24 mouse cellular contexts compared by ENCODE assay signal in the genomic region with DNA sequence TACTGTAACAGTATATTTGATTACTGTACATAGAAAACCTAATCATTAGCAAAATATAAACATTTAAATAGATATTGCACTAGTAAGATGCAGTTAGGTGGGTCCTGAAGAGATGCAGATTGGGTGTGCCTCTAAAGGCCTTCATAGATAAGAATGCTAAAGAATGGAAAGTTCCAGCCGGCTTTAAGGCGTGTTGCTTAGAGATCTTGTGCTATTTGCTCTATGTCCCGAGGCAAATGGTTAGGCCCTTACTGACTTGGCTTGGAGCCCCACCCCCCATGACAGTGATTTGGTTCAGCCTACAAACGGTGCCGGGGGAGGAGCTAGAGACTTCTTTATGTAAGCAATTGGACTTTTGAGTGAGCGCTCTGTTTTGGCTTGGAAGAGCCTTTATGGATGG. TPM values are rescaled to one million over a fixed set of nuclear protein-coding genes. Genes with fewer than 3 reads are reported as not detected.
A peak's percentile ranks its signal among the peaks of the same experiment; 100 is the strongest.
DNase-seq lines count a peak whose midpoint lies in the region; ATAC-seq and TF ChIP-seq lines count a peak whose summit lies in the region.
"Had no signal": no experiment of that assay in that cellular context is flagged by ENCODE, and none has a peak within 500 bp of the region (broad histone marks: within the 10 kb centered on the region; RNA-seq: fewer than 3 reads in every experiment).

No protein-coding gene starts in this region.

- H3K27ac ChIP-seq in ES-Bruce4 (ENCODE audit: insufficient read depth, low read length) (peak overlapping the region; percentile 93), ES-E14 (ENCODE audit: insufficient read depth, low read depth, low read length, poor library complexity, severe bottlenecking) (peak overlapping the region; percentile 57; the same call in 1 of the 2 replicates)
- peak overlapping the region; percentile 52 for H3K27ac ChIP-seq in liver, embryonic 16.5 days (ENCODE audit: low read length)
- H3K27ac ChIP-seq in forebrain, embryonic 12.5 days, result no peak overlapping the region
- H3K27ac ChIP-seq: embryonic facial prominence, embryonic 10.5 days; limb, embryonic 12.5 days; midbrain, embryonic 12.5 days had no signal

- no peaks in the 10 kb centered on the region for H3K27me3 ChIP-seq in ES-Bruce4 (ENCODE audit: control insufficient read depth, insufficient read depth, low read length, poor library complexity, severe bottlenecking)
- no peaks in the 10 kb centered on the region for H3K27me3 ChIP-seq in liver, embryonic 16.5 days (ENCODE audit: control insufficient read depth, insufficient read depth, low read depth, low read length)
- H3K27me3 ChIP-seq in forebrain, embryonic 12.5 days, result no peaks in the 10 kb centered on the region
- H3K27me3 ChIP-seq: limb, embryonic 12.5 days; midbrain, embryonic 12.5 days; Patski had no signal

- 28% methylated on average over 6 of the region's 6 CpGs for WGBS in liver, embryonic 16.5 days (ENCODE audit: insufficient replicate concordance)
- WGBS in forebrain, embryonic 12.5 days, result 87% methylated on average over 6 of the region's 6 CpGs

- H3K4me1 ChIP-seq in ES-Bruce4 (ENCODE audit: control insufficient read depth, insufficient read depth, low read length), result peaks cover 12% of the 10 kb centered on the region
- H3K4me1 ChIP-seq in ES-E14 (ENCODE audit: control insufficient read depth in 2 of 2, insufficient read depth in 2 of 2, low read length in 2 of 2, poor library complexity in 1 of 2), result peaks cover 8 to 11% of the 10 kb centered on the region in 2 experiments; a peak in 3 of 4 replicates
- peaks cover 36% of the 10 kb centered on the region for H3K4me1 ChIP-seq in liver, embryonic 16.5 days (ENCODE audit: control insufficient read depth, low read depth, low read length)
- no peaks in the 10 kb centered on the region for H3K4me1 ChIP-seq in forebrain, embryonic 12.5 days
- H3K4me1 ChIP-seq: limb, embryonic 12.5 days; midbrain, embryonic 12.5 days had no signal

- peak overlapping the region; percentile 29 for H3K4me2 ChIP-seq in liver, embryonic 16.5 days (ENCODE audit: low read depth, low read length)
- H3K4me2 ChIP-seq in forebrain, embryonic 12.5 days, result no peak overlapping the region
- H3K4me2 ChIP-seq: limb, embryonic 12.5 days; midbrain, embryonic 12.5 days had no signal

- in situ Hi-C loops in ES-E14 (cut with MboI; ENCODE audit: low sequenced_read_pairs in 2 of 2, unreplicated experiment in 2 of 2), result no loop called here

- H3K9me3 ChIP-seq in ES-Bruce4 (replicated peaks; ENCODE audit: control insufficient read depth, insufficient read depth, low read length, poor library complexity, severe bottlenecking) (peaks cover 10% of the 10 kb centered on the region), ES-E14 (ENCODE audit: control insufficient read depth, insufficient read depth, low read depth, low read length) (no peaks in the 10 kb centered on the region)
- no peaks in the 10 kb centered on the region for H3K9me3 ChIP-seq in liver, embryonic 16.5 days (replicated peaks; ENCODE audit: control insufficient read depth, low read length)
- H3K9me3 ChIP-seq in forebrain, embryonic 12.5 days, result no peaks in the 10 kb centered on the region
- H3K9me3 ChIP-seq: embryonic facial prominence, embryonic 10.5 days; limb, embryonic 12.5 days; midbrain, embryonic 12.5 days had no signal

- no peak overlapping the region for H3K4me3 ChIP-seq in ES-Bruce4 (ENCODE audit: low read depth, low read length)
- no peak overlapping the region for H3K4me3 ChIP-seq in ES-E14 (ENCODE audit: insufficient read depth in 1 of 2, low read depth in 1 of 2, low read length in 2 of 2, poor library complexity in 1 of 2, severe bottlenecking in 1 of 2)
- no peak overlapping the region for H3K4me3 ChIP-seq in liver, embryonic 16.5 days (ENCODE audit: low read depth, low read length)
- H3K4me3 ChIP-seq in forebrain, embryonic 12.5 days (replicated peaks), result no peak overlapping the region
- H3K4me3 ChIP-seq: embryonic facial prominence, embryonic 10.5 days; limb, embryonic 12.5 days; midbrain, embryonic 12.5 days; myocyte had no signal

- no peak for TF ChIP-seq POLR2A in ES-Bruce4 (IDR thresholded peaks at IDR 0.05; ENCODE audit: insufficient read depth, low read length)

- no peak for TF ChIP-seq CTCF in ES-Bruce4 (IDR thresholded peaks at IDR 0.05; ENCODE audit: low read depth, low read length)

- peak; percentile 42 for ATAC-seq in common myeloid progenitor, adult 5-6 weeks (replicated peaks; ENCODE audit: low read depth, poor library complexity, severe bottlenecking)
- ATAC-seq in liver, embryonic 16.5 days (ENCODE audit: low read depth), result peak; percentile 55
- ATAC-seq in forebrain, embryonic 12.5 days (ENCODE audit: low FRiP score), result no peak
- ATAC-seq: Patski had no signal

- H3K9ac ChIP-seq in ES-Bruce4 (ENCODE audit: low read depth, poor library complexity, severe bottlenecking) (peak overlapping the region; percentile 56), ES-E14 (ENCODE audit: insufficient read depth, low read depth, low read length, poor library complexity, severe bottlenecking) (no peak overlapping the region)
- no peak overlapping the region for H3K9ac ChIP-seq in liver, embryonic 16.5 days (ENCODE audit: low read depth, low read length)
- H3K9ac ChIP-seq in forebrain, embryonic 12.5 days, result no peak overlapping the region
- H3K9ac ChIP-seq: limb, embryonic 12.5 days; midbrain, embryonic 12.5 days had no signal

- DNase-seq in ES-E14 (ENCODE audit: low read depth, low spot score), result peak; percentile 89
- DNase-seq in cerebellum, postnatal 4 days (ENCODE audit: low spot score in 2 of 2), result no peak
- no peak for DNase-seq in right cerebral cortex, postnatal 36 days (ENCODE audit: low spot score in 2 of 2)
- DNase-seq: adrenal gland, adult 8-10 months; cerebellum, postnatal 14 days; gastrocnemius, postnatal 25 days; heart, postnatal 36 days; kidney, adult 8-10 months; layer of hippocampus, postnatal 36 days; lung, postnatal 14 days; spleen, adult 18-20 months had no signal

- TF ChIP-seq EP300 in ES-Bruce4 (IDR thresholded peaks at IDR 0.05; ENCODE audit: insufficient read depth, low read depth, low read length), result peak; percentile 78; the same call in 1 of the 2 replicates

- H3K36me3 ChIP-seq in ES-Bruce4 (ENCODE audit: control insufficient read depth, insufficient read depth, low read length, poor library complexity, severe bottlenecking) (no peaks in the 10 kb centered on the region), ES-E14 (ENCODE audit: control insufficient read depth, insufficient read depth, low read length, poor library complexity, severe bottlenecking) (no peaks in the 10 kb centered on the region)
- H3K36me3 ChIP-seq in liver, embryonic 16.5 days (ENCODE audit: control insufficient read depth, insufficient read depth), result no peaks in the 10 kb centered on the region
- H3K36me3 ChIP-seq in forebrain, embryonic 12.5 days (replicated peaks), result no peaks in the 10 kb centered on the region
- H3K36me3 ChIP-seq: embryonic facial prominence, embryonic 10.5 days; limb, embryonic 12.5 days; midbrain, embryonic 12.5 days had no signal

TF ChIP-seq in ES-E14, 5 proteins besides CTCF, POLR2A, EP300 and RAD21:
- no peak for TF ChIP-seq HCFC1 (IDR thresholded peaks at IDR 0.05; ENCODE audit: borderline replicate concordance, insufficient read depth, low read length)
- TF ChIP-seq ZNF384 (IDR thresholded peaks at IDR 0.05; ENCODE audit: low read depth, low read length), result no peak
- TF ChIP-seq CHD2 (IDR thresholded peaks at IDR 0.05; ENCODE audit: low read depth, low read length), result no peak
- TF ChIP-seq MAFK (IDR thresholded peaks at IDR 0.05; ENCODE audit: insufficient read depth, low read depth, low read length), result no peak
- TF ChIP-seq ZC3H11A (IDR thresholded peaks at IDR 0.05; ENCODE audit: borderline replicate concordance, low read depth, low read length), result no peak

RNA-seq across cellular contexts. Expression of a gene that starts 34.5 kb away (rescaled TPM):
- polyA plus RNA-seq in ES-Bruce4 (2011; ENCODE audit: insufficient read depth, insufficient read length, low read depth, missing spikeins), result not detected in 2 replicates
- total RNA-seq in ES-E14 (2012; rRNA removed), result not detected in 2 replicates
- not detected in 2 replicates for total RNA-seq in common myeloid progenitor, adult 5-6 weeks (2017)
- not detected in 2 replicates for polyA plus RNA-seq in liver, embryonic 16.5 days (2015; fragmentation: Nextera tagmentation; extraction: Ambion mirVana)
- not detected in 2 replicates for polyA plus RNA-seq in forebrain, embryonic 12.5 days (2016; fragmentation: Nextera tagmentation; extraction: Ambion mirVana)
- total RNA-seq: adrenal gland, adult 8-10 months; gastrocnemius, postnatal 25 days; heart, postnatal 36 days; layer of hippocampus, postnatal 36 days; neutrophil, adult 5-6 weeks had no signal
- polyA plus RNA-seq: brain, embryonic 14.5 days; embryonic facial prominence, embryonic 10.5 days; frontal cortex, adult 2 months; large intestine, adult 2 months; limb, embryonic 12.5 days; midbrain, embryonic 12.5 days; myocyte; Patski had no signal

RNA-seq across cellular contexts. Expression of a gene that starts 40.8 kb away (rescaled TPM):
- polyA plus RNA-seq in ES-Bruce4 (2011; ENCODE audit: insufficient read depth, insufficient read length, low read depth, missing spikeins), result 98.0 and 102 TPM in 2 replicates
- total RNA-seq in ES-E14 (2012; rRNA removed), result 52.8 and 60.6 TPM in 2 replicates
- 109 and 139 TPM in 2 replicates for total RNA-seq in common myeloid progenitor, adult 5-6 weeks (2017)
- 30.9 and 33.3 TPM in 2 replicates for polyA plus RNA-seq in liver, embryonic 16.5 days (2015; fragmentation: Nextera tagmentation; extraction: Ambion mirVana)
- polyA plus RNA-seq in forebrain, embryonic 12.5 days (2016; fragmentation: Nextera tagmentation; extraction: Ambion mirVana), result 77.9 and 81.8 TPM in 2 replicates
